Mouse (Mus musculus): ENCODE data around the gene Xrcc3. TPM values are rescaled to one million over a fixed set of nuclear protein-coding genes. Genes with fewer than 3 reads are reported as not detected.

The Xrcc3 gene
- polyA plus RNA-seq (2015; fragmentation: Illumina TruSeq; extraction: RNeasy Lipid Tissue Mini Kit (QIAGEN cat#74804); ENCODE audit: insufficient read depth, low replicate concordance) = 1.9 TPM

GRCm38 (mm10) chr12:111813766-111814617, at the start of gene Xrcc3, which contains the start of gene Zfyve21:
TSS of gene Xrcc3 (minus strand) at chr12:111813873.
TSS of gene Zfyve21 (plus strand) at chr12:111814170.

GRCm38 (mm10) chr12:111758381-111759175, 55.1 kb downstream of the Xrcc3 start, which contains the start of gene Klc1:
TSS of gene Klc1 (plus strand) at chr12:111758849.

Other genes with a start within 250 kb of the Xrcc3 start
- 67.2 TPM for gene Mark3, start 239.3 kb downstream of the Xrcc3 start, polyA plus RNA-seq (2015; fragmentation: Illumina TruSeq; extraction: RNeasy Lipid Tissue Mini Kit (QIAGEN cat#74804); ENCODE audit: insufficient read depth, low replicate concordance)
- 11.0 TPM for gene Ckb, start 141.5 kb downstream of the Xrcc3 start, polyA plus RNA-seq (2015; fragmentation: Illumina TruSeq; extraction: RNeasy Lipid Tissue Mini Kit (QIAGEN cat#74804); ENCODE audit: insufficient read depth, low replicate concordance)
- 4.2 TPM for gene Trmt61a, start 135.8 kb downstream of the Xrcc3 start, polyA plus RNA-seq (2015; fragmentation: Illumina TruSeq; extraction: RNeasy Lipid Tissue Mini Kit (QIAGEN cat#74804); ENCODE audit: insufficient read depth, low replicate concordance)
- gene Bag5, start 100.6 kb downstream of the Xrcc3 start, polyA plus RNA-seq (2015; fragmentation: Illumina TruSeq; extraction: RNeasy Lipid Tissue Mini Kit (QIAGEN cat#74804); ENCODE audit: insufficient read depth, low replicate concordance) = 18.8 TPM
- gene Apopt1, start 100.6 kb downstream of the Xrcc3 start, polyA plus RNA-seq (2015; fragmentation: Illumina TruSeq; extraction: RNeasy Lipid Tissue Mini Kit (QIAGEN cat#74804); ENCODE audit: insufficient read depth, low replicate concordance) = 33.6 TPM
- 55.0 TPM for gene Klc1, start 55.0 kb downstream of the Xrcc3 start, polyA plus RNA-seq (2015; fragmentation: Illumina TruSeq; extraction: RNeasy Lipid Tissue Mini Kit (QIAGEN cat#74804); ENCODE audit: insufficient read depth, low replicate concordance)
- 10.6 TPM for gene Zfyve21, start 297 bp upstream of the Xrcc3 start, polyA plus RNA-seq (2015; fragmentation: Illumina TruSeq; extraction: RNeasy Lipid Tissue Mini Kit (QIAGEN cat#74804); ENCODE audit: insufficient read depth, low replicate concordance)
- gene Ppp1r13b, start 94.2 kb upstream of the Xrcc3 start, polyA plus RNA-seq (2015; fragmentation: Illumina TruSeq; extraction: RNeasy Lipid Tissue Mini Kit (QIAGEN cat#74804); ENCODE audit: insufficient read depth, low replicate concordance) = 21.9 TPM
- gene Atp5mpl, start 153.1 kb upstream of the Xrcc3 start, polyA plus RNA-seq (2015; fragmentation: Illumina TruSeq; extraction: RNeasy Lipid Tissue Mini Kit (QIAGEN cat#74804); ENCODE audit: insufficient read depth, low replicate concordance) = 546 TPM
- not detected for gene Tdrd9, start 157.7 kb upstream of the Xrcc3 start, polyA plus RNA-seq (2015; fragmentation: Illumina TruSeq; extraction: RNeasy Lipid Tissue Mini Kit (QIAGEN cat#74804); ENCODE audit: insufficient read depth, low replicate concordance)
- gene Rd3l, start 167.4 kb upstream of the Xrcc3 start, polyA plus RNA-seq (2015; fragmentation: Illumina TruSeq; extraction: RNeasy Lipid Tissue Mini Kit (QIAGEN cat#74804); ENCODE audit: insufficient read depth, low replicate concordance) = not detected